Mouse (Mus musculus): Measurements from ENCODE around the gene Tnfsf9. TPM values are rescaled to one million over a fixed set of nuclear protein-coding genes. Genes with fewer than 3 reads are reported as not detected.

Gene Tnfsf9
- polyA plus RNA-seq, 1 experiment = 8.8 TPM

- no peak for DNase-seq (ENCODE audit: low spot score)
These were observed 29.6 kb downstream of the Tnfsf9 start for GRCm38 (mm10) chr17:57134693-57135092.

GRCm38 (mm10) chr17:57135635-57136034, 30.5 kb downstream of the Tnfsf9 start:
- DNase-seq (ENCODE audit: low spot score) = no peak

GRCm38 (mm10) chr17:57138676-57139075, 33.6 kb downstream of the Tnfsf9 start:
- DNase-seq (ENCODE audit: low spot score) = no peak

GRCm38 (mm10) chr17:57139708-57140107, 34.6 kb downstream of the Tnfsf9 start:
- DNase-seq (ENCODE audit: low spot score) = no peak

- no peak for DNase-seq (ENCODE audit: low spot score)
These were observed 38.6 kb downstream of the Tnfsf9 start for GRCm38 (mm10) chr17:57143704-57144103.

GRCm38 (mm10) chr17:57145115-57145514, 40.0 kb downstream of the Tnfsf9 start:
- DNase-seq (ENCODE audit: low spot score) = no peak

- DNase-seq (ENCODE audit: low spot score) = no peak
These were observed 43.2 kb downstream of the Tnfsf9 start for GRCm38 (mm10) chr17:57148343-57148742.

GRCm38 (mm10) chr17:57148994-57149803, 44.1 kb downstream of the Tnfsf9 start, which contains the start of gene Cd70:
Gene Cd70 (minus strand): TSS chr17:57149777.
- no peak for DNase-seq (ENCODE audit: low spot score)

GRCm38 (mm10) chr17:57153006-57153405, 47.9 kb downstream of the Tnfsf9 start:
- DNase-seq (ENCODE audit: low spot score) = no peak

GRCm38 (mm10) chr17:57153787-57154186, 48.7 kb downstream of the Tnfsf9 start:
- no peak for DNase-seq (ENCODE audit: low spot score)

Other genes with a start within 250 kb of the Tnfsf9 start
- 0.03 TPM in 1 of 2 replicates, not detected in the other for gene Acsbg2, start 230.9 kb upstream of the Tnfsf9 start, polyA plus RNA-seq (2012; rRNA removed)
- 2.9 and 3.1 TPM in 2 replicates for gene 1700061G19Rik, start 229.8 kb upstream of the Tnfsf9 start, polyA plus RNA-seq (2012; rRNA removed)
- 33.8 and 34.5 TPM in 2 replicates for gene Mllt1, start 169.9 kb upstream of the Tnfsf9 start, polyA plus RNA-seq (2012; rRNA removed)
- 0.12 and 0.17 TPM in 2 replicates for gene Acer1, start 123.2 kb upstream of the Tnfsf9 start, polyA plus RNA-seq (2012; rRNA removed)
- gene Clpp, start 115.0 kb upstream of the Tnfsf9 start, polyA plus RNA-seq (2012; rRNA removed) = 93.9 and 105 TPM in 2 replicates
- 18.1 and 20.6 TPM in 2 replicates for gene Alkbh7, start 108.0 kb upstream of the Tnfsf9 start, polyA plus RNA-seq (2012; rRNA removed)
- not detected in 2 replicates for gene Pspn, start 105.3 kb upstream of the Tnfsf9 start, polyA plus RNA-seq (2012; rRNA removed)
- gene Gtf2f1, start 94.0 kb upstream of the Tnfsf9 start, polyA plus RNA-seq (2012; rRNA removed) = 41.2 and 47.4 TPM in 2 replicates
- 0.18 and 0.19 TPM in 2 replicates for gene Gm17949, start 93.9 kb upstream of the Tnfsf9 start, polyA plus RNA-seq (2012; rRNA removed)
- 54.9 and 60.3 TPM in 2 replicates for gene Khsrp, start 73.8 kb upstream of the Tnfsf9 start, polyA plus RNA-seq (2012; rRNA removed)
- not detected in 2 replicates for gene Slc25a41, start 63.7 kb upstream of the Tnfsf9 start, polyA plus RNA-seq (2012; rRNA removed)
- gene Crb3, start 46.2 kb upstream of the Tnfsf9 start, polyA plus RNA-seq (2012; rRNA removed) = 22.8 and 32.2 TPM in 2 replicates
- gene Slc25a23, start 45.5 kb upstream of the Tnfsf9 start, polyA plus RNA-seq (2012; rRNA removed) = 34.2 and 71.3 TPM in 2 replicates
- gene Dennd1c, start 26.8 kb upstream of the Tnfsf9 start, polyA plus RNA-seq (2012; rRNA removed) = 5.1 and 6.1 TPM in 2 replicates
- gene Tubb4a, start 17.5 kb upstream of the Tnfsf9 start, polyA plus RNA-seq (2012; rRNA removed) = 3.8 and 5.9 TPM in 2 replicates
- 0.18 and 0.25 TPM in 2 replicates for gene Cd70, start 44.5 kb downstream of the Tnfsf9 start, polyA plus RNA-seq (2012; rRNA removed)
- 0.55 and 0.68 TPM in 2 replicates for gene Tnfsf14, start 88.9 kb downstream of the Tnfsf9 start, polyA plus RNA-seq (2012; rRNA removed)
- 163 and 168 TPM in 2 replicates for gene C3, start 122.8 kb downstream of the Tnfsf9 start, polyA plus RNA-seq (2012; rRNA removed)
- 46.5 and 46.9 TPM in 2 replicates for gene Gpr108, start 143.1 kb downstream of the Tnfsf9 start, polyA plus RNA-seq (2012; rRNA removed)
- 78.9 and 81.3 TPM in 2 replicates for gene Trip10, start 144.1 kb downstream of the Tnfsf9 start, polyA plus RNA-seq (2012; rRNA removed)
- gene Vav1, start 173.8 kb downstream of the Tnfsf9 start, polyA plus RNA-seq (2012; rRNA removed) = 3.5 and 3.9 TPM in 2 replicates

All from urinary bladder, adult 2 months (tissue).